Mouse (Mus musculus) liver, adult 2 months (tissue): Measurements from ENCODE around the gene Rnpepl1.

Source experiments
- CTCF ChIP-seq: fragments of 200-500 bp; IDR thresholded peaks from 2 replicates; pipeline ENCODE4 v1.5.1; 2011; ENCODE audit warnings: low read depth, low read length, control low read depth
- POLR2A ChIP-seq: fragments of 200-500 bp; IDR thresholded peaks from 2 replicates; pipeline ENCODE4 v1.6.1; 2011; ENCODE audit warnings: low read length, control low read depth; ENCODE audit not compliant: insufficient read depth; ENCODE audit errors: extremely low read depth

GRCm38 (mm10) chr1:92902786-92903185 is 7.8 kb upstream of the Rnpepl1 start, which contains the start of gene Ankmy1:
- TF ChIP-seq POLR2A (no peak), CTCF (no peak)
